Mouse (Mus musculus) neural tube, embryonic 13.5 days (tissue): ENCODE data around the gene Fat4. TPM values are rescaled to one million over a fixed set of nuclear protein-coding genes. Genes with fewer than 3 reads are reported as not detected.

ENCODE experiments used
- ATAC-seq: fragments of 200-750 bp; cut with Nextera tagmentation; 2 replicates; pipeline ENCODE4 v1.8.0; 2017; ENCODE audit warnings: low read depth, mild to moderate bottlenecking, moderate TSS enrichment, moderate library complexity
- H3K27ac ChIP-seq: fragments of 300-500 bp; sonication (generic); replicated peaks from 2 replicates; pipeline ENCODE4 v1.5.1; 2015; ENCODE audit warnings: moderate library complexity, mild to moderate bottlenecking, inconsistent platforms
- H3K27me3 ChIP-seq: fragments of 300-500 bp; sonication (generic); 2 replicates; pipeline ENCODE4 v1.6.1; 2015; ENCODE audit warnings: mild to moderate bottlenecking, inconsistent platforms
- H3K36me3 ChIP-seq: fragments of 300-500 bp; sonication (generic); 2 replicates; pipeline ENCODE4 v1.6.1; 2015; ENCODE audit warnings: mild to moderate bottlenecking, inconsistent platforms
- H3K4me1 ChIP-seq: fragments of 300-500 bp; sonication (generic); replicated peaks from 2 replicates; pipeline ENCODE4 v1.6.1; 2015; ENCODE audit warnings: inconsistent platforms
- H3K4me2 ChIP-seq: fragments of 300-500 bp; sonication (generic); 2 replicates; pipeline ENCODE4 v1.6.1; 2015; ENCODE audit warnings: inconsistent platforms, mild to moderate bottlenecking, moderate library complexity
- H3K4me3 ChIP-seq: fragments of 300-500 bp; sonication (generic); 2 replicates; pipeline ENCODE4 v1.5.1; 2015; ENCODE audit warnings: mild to moderate bottlenecking, inconsistent platforms
- H3K9ac ChIP-seq: fragments of 300-500 bp; sonication (generic); 2 replicates; pipeline ENCODE4 v1.6.1; 2015; ENCODE audit warnings: moderate library complexity, mild to moderate bottlenecking, inconsistent platforms
- H3K9me3 ChIP-seq: fragments of 300-500 bp; sonication (generic); 2 replicates; pipeline ENCODE4 v1.6.1; 2016; ENCODE audit warnings: inconsistent platforms
- WGBS: fragments of 180-500 bp; shearing (Covaris S2); methylation state at CpG from one replicate; pipeline ENCODE4 v1.1.7; 2015; 5-methylcytosine and 5-hydroxymethylcytosine counted together
- polyA plus RNA-seq: library from polyadenylated mRNA; unstranded; fragments of >200 nt; fragmentation: Nextera tagmentation; extraction: Ambion mirVana; gene quantifications from 2 replicates; pipeline ENCODE4 v1.2.1, GENCODE M21; 2015

Gene Fat4
- polyA plus RNA-seq, 1 experiment from 2014 or later: 11.5 TPM

DNA sequence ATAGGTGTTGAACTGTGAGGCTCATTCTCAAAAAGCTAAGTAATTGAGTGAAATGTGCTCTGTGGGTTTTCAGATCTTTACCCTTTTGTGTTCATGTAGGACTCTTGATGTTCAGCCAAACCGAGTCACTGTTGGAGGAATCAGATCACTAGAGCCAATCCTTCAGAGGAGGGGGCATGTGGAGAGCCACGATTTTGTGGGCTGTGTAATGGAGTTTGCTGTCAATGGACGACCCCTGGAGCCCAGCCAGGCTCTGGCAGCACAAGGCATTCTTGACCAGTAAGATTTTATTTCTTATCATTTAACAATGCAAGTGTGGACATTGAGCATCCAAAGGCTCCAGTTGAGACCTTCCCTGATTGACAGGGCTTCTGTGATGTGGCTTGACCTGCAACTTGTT lies 113.3 kb downstream of the Fat4 start:
- no peaks in the 10 kb centered on the region for H3K4me1 ChIP-seq
- H3K36me3 ChIP-seq: peaks cover 79% of the 10 kb centered on the region
- no peaks in the 10 kb centered on the region for H3K27me3 ChIP-seq
- H3K9ac ChIP-seq: no peak overlapping the region
- H3K4me2 ChIP-seq: no peak overlapping the region
- H3K27ac ChIP-seq: no peak overlapping the region
- no peak for ATAC-seq
- no peaks in the 10 kb centered on the region for H3K9me3 ChIP-seq
- H3K4me3 ChIP-seq: no peak overlapping the region
- 77% methylated on average over 3 of the region's 3 CpGs for WGBS

GRCm38 (mm10) chr3:39010544-39010943 lies 123.8 kb downstream of the Fat4 start:
- no peak for ATAC-seq
- Histone ChIP-seq H3K27ac (no peak overlapping the region), H3K9ac (no peak overlapping the region), H3K36me3 (peaks cover 61% of the 10 kb centered on the region), H3K27me3 (no peaks in the 10 kb centered on the region), H3K4me2 (no peak overlapping the region), H3K4me3 (no peak overlapping the region), H3K4me1 (peaks cover 7% of the 10 kb centered on the region), H3K9me3 (no peaks in the 10 kb centered on the region)
- 69% methylated on average over 7 of the region's 7 CpGs for WGBS

GRCm38 (mm10) chr3:39017633-39018032 lies 130.9 kb downstream of the Fat4 start:
- 70% methylated on average over 1 of the region's 1 CpGs for WGBS
- H3K27me3 ChIP-seq: no peaks in the 10 kb centered on the region
- H3K9ac ChIP-seq: no peak overlapping the region
- H3K9me3 ChIP-seq: 0 out of 2 replicates have a peak, but pooled peaks cover 6% of the 10 kb centered on the region
- H3K4me3 ChIP-seq: no peak overlapping the region
- H3K4me1 ChIP-seq: no peaks in the 10 kb centered on the region
- H3K4me2 ChIP-seq: no peak overlapping the region
- no peak overlapping the region for H3K27ac ChIP-seq
- peaks cover under 1% of the 10 kb centered on the region; the same call in 1 of the 2 replicates for H3K36me3 ChIP-seq
- ATAC-seq: no peak

- Histone ChIP-seq H3K27ac (no peak overlapping the region), H3K27me3 (no peaks in the 10 kb centered on the region), H3K4me1 (peaks cover 6% of the 10 kb centered on the region; the same call in 1 of the 2 replicates), H3K9me3 (no peaks in the 10 kb centered on the region), H3K4me3 (no peak overlapping the region), H3K9ac (no peak overlapping the region), H3K36me3 (no peaks in the 10 kb centered on the region), H3K4me2 (no peak overlapping the region)
- WGBS: 42% methylated on average over 2 of the region's 2 CpGs
- peak; percentile 79 for ATAC-seq
Measured at GRCm38 (mm10) chr3:39036113-39036512, 149.4 kb downstream of the Fat4 start.

GRCm38 (mm10) chr3:39046425-39046824 lies 159.7 kb downstream of the Fat4 start:
- WGBS: 61% methylated on average over 4 of the region's 4 CpGs
- Histone ChIP-seq H3K9ac (no peak overlapping the region), H3K9me3 (no peaks in the 10 kb centered on the region), H3K4me3 (no peak overlapping the region), H3K27ac (no peak overlapping the region), H3K4me1 (peaks cover 20% of the 10 kb centered on the region), H3K27me3 (no peaks in the 10 kb centered on the region), H3K36me3 (no peaks in the 10 kb centered on the region), H3K4me2 (no peak overlapping the region)
- ATAC-seq: no peak

GRCm38 (mm10) chr3:39047621-39048303 lies 161.0 kb downstream of the Fat4 start:
- no peaks in the 10 kb centered on the region for H3K9me3 ChIP-seq
- ATAC-seq: 0 out of 2 replicates have a peak, but pooled peaks have one; percentile 62
- no peak overlapping the region for H3K9ac ChIP-seq
- H3K36me3 ChIP-seq: no peaks in the 10 kb centered on the region
- no peak overlapping the region for H3K4me3 ChIP-seq
- peaks cover 20% of the 10 kb centered on the region for H3K4me1 ChIP-seq
- H3K27ac ChIP-seq: peak overlapping the region; percentile 61; the same call in 1 of the 2 replicates
- no peaks in the 10 kb centered on the region for H3K27me3 ChIP-seq
- no peak overlapping the region for H3K4me2 ChIP-seq
- WGBS: 64% methylated on average over 10 of the region's 10 CpGs

DNA sequence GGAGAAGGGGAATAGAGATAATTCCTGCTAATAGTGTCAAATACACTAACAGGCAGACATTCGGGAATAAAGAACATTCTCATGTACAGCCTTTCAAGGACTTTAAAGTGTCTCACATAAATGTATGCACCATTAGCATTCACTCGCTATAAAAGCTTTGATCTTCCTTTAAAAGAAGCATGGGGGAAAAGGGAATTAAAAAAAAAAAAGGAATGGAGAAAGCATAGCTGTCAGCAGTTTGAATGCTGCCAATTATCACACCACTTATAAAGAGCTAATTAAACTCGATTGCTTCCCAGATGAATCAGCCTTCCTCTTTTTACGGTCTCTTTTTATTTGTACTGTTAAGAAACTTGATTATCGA lies 161.5 kb downstream of the Fat4 start:
- Histone ChIP-seq H3K4me2 (no peak overlapping the region), H3K4me3 (no peak overlapping the region), H3K4me1 (peaks cover 24% of the 10 kb centered on the region), H3K27ac (no peak overlapping the region; the same call in 1 of the 2 replicates), H3K9me3 (no peaks in the 10 kb centered on the region), H3K27me3 (no peaks in the 10 kb centered on the region), H3K9ac (no peak overlapping the region), H3K36me3 (no peaks in the 10 kb centered on the region)
- 21% methylated on average over 5 of the region's 5 CpGs for WGBS
- no peak for ATAC-seq

DNA sequence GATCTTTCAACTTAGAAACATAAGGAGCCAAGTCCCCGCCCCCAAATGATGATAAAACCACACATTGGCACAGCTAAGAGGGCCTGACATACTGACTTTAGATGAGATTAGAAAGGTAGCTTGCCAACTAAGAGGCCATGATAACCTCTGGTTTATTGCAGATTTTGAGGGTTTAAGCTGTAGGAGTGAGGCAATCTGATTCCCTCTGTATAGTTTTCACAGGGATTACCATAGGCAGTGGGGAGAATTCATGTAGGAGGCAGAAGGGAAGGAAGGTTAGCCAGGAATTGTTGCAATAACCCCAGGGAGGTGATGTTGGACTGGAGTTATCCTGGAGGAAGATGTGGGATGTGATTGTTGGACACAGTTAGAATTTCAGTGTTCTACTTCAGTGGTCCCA lies 163.4 kb downstream of the Fat4 start:
- Histone ChIP-seq H3K4me1 (peaks cover 27% of the 10 kb centered on the region), H3K9ac (no peak overlapping the region), H3K9me3 (no peaks in the 10 kb centered on the region), H3K36me3 (no peaks in the 10 kb centered on the region), H3K27ac (no peak overlapping the region), H3K4me3 (no peak overlapping the region), H3K27me3 (no peaks in the 10 kb centered on the region), H3K4me2 (no peak overlapping the region)
- no peak for ATAC-seq
- 91% methylated on average over 1 of the region's 1 CpGs for WGBS

DNA sequence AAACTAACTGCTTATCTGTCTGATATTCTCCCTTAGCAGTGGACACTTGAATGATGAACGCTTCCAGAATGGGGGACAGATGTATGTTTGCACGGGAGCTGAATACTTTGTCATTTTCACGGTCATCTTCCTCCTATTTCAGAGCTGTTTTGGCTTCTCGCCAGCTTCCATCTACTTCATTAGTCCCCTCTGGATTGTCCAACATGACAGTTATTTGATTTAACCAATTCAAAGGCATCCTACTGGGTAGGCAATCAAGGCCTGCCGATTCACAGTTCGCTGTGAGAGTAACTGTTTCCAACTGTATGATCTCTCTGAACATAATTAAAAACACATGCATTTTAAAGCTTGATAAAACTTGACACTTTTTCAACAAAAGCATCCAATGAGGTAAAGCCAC lies 166.3 kb downstream of the Fat4 start:
- Histone ChIP-seq H3K4me3 (no peak overlapping the region), H3K4me2 (no peak overlapping the region), H3K27me3 (no peaks in the 10 kb centered on the region), H3K27ac (peak overlapping the region; percentile 42), H3K4me1 (peaks cover 21% of the 10 kb centered on the region), H3K9me3 (no peaks in the 10 kb centered on the region), H3K36me3 (no peaks in the 10 kb centered on the region), H3K9ac (no peak overlapping the region)
- 21% methylated on average over 6 of the region's 6 CpGs for WGBS
- peak; percentile 89 for ATAC-seq
